Mouse (Mus musculus) kidney, adult 11 months (tissue): ENCODE results near the gene Ripply1.

Source experiments
- DNase-seq: peaks from one replicate; pipeline ENCODE4 v3.0.0; 2022

Gene Ripply1

DNA sequence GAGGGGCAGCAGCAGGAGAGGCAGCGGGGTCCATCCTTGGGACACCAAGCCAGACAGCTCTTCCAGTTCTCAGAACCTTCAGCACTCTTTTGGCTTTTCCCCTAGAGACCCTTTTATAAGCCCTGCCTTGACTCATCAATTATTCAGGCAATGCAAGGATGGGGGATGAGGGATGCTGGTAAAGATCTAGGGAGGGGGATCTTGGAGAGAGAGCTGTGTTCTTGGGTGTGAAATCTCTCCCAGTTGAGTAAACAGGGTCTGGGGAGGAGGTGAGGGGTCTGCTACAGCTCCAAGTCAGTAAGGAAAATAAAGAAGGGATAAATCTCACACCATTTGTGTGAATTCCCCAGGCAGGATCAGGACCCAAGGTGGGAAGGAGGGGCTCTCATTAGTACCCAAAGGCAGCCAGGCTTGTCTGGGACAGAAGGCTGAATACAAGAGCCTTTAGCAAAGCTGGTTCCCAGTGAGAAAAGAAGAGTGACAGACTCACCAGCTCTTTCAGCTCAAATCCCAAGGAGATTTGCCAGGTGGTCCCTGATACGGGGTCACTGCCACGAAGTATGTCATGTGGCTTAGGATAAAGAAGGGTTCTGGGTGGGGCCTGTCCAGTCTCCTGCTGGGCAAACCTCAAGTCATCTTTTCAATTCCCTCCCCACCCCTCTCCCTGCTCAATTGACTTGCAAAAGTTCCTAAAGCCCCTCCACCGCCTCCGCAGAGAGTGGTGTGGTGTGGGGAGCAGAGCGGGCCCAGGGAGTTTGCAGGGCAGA lies at the start of gene Ripply1:
Gene Ripply1, minus strand, starts transcription at position 76 of the 767 bp plus-strand sequence.
- DNase-seq: no peak

DNA sequence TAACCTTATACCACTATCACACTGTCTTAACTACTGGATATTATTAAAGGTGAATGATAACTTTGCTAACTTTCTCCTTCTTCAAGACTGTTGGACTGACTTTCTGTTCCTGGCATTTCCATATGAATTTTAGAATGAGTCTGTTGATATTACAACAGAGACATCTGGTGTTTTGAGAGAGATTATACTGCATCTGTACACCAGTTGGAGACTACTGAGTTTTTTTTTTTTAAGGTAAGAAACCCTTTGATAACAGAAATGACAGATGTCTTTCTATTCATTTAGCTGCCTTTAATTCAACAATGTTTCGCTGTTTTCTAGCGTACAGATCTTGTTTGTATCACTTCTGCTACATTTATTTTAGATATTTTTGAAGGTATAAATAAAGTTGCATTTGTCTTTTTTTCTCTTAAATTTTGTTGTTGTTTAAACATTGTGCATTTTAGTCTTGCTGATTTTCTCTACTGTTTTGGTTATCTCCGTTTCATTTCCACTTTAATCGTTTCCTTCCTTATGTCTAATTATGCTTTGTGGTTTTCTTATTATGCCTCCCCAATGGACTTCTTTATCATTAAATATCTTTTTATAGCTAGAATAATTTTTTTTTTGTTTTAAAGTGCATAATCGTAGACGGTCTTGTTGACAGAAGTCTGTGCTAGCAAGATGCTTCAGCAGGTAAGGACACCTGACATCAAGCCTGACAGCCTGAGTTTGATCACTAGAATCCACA lies 46.4 kb upstream of the Ripply1 start:
- DNase-seq: no peak

DNA sequence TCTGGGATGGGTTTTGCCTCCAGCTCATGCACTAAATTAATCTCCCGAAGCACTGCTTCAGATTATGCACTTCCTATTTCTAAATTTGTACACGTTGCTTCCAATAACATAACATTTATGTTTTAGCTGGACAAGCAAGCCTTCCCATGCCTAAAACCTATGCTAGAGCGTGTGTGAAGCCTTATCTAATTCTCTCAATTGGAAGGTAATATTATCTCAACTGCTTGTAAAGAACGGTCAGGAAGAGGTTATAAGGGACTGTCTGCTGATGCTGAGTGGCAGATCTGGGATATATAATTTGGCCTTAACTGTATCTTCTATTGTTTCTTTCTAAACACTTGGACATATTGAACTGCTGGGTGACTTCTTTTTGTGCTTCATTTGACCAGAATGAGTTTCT lies 44.8 kb upstream of the Ripply1 start:
- no peak for DNase-seq

DNA sequence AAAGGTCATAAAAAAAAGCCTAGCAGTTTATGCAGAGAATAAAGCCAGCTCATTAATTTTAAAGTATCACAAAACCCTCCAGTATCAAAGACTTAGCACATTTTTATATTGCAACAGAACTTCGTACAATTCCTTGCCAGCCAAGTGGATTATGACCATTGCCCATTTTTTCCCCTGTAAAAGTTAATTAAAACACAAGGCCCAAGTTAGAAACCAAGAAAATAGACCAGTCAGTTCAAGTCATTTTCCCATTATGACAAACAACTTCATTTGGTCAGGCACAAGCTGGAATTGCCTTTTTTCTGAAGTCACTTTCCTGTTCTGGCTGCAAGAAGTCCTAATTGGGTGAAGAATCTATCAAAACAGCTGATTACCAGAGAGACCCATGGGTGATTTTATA lies 43.2 kb upstream of the Ripply1 start:
- DNase-seq: no peak

DNA sequence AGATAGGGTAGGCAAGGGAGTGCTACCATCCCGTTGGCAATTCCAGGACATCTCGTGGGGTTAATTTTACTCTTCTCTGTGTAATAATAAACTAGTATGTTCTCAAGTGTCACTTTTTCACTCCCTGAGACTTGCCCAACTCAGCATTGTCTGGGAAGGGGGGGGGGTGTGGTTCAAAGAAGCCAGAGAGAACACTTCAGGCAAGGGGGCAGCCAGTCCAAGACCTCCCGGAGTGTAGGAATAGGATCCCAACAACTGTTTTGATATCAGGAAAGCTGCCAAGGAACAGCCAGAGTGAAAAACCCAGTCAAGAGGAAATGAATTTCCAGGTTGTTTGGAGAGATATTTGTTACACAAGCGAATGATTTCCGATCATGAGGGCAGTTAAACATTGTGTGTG lies 33.0 kb upstream of the Ripply1 start:
- DNase-seq: peak; percentile 75

DNA sequence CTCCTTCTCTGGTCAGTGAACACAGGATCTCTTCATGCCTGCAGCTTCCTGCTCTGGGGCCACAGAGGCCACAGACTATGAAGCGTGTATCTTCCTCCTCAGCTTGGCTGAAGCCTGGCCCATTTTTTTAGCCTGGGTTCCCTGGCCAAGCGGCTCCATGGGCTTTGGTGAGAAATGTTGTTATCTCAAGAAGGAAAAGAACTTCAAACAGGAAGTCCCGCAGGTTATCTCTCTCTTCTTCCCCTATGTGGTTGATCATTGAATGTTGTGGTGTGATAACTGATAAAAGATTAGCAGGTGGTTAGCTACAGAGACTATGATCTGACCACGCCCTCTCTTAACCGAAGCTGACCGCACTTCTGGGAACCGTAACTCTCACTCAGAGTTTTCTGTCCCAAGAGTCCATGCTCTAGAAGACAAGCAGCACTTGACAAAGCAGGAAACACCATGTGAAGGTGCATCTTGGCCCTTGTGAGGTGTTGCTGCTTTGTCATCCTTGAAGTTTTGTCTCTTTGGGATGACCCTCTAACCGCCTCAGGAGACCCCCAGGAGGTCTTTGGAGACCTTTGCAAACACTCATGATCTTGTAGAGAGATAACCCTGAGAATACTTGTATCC lies 32.0 kb upstream of the Ripply1 start:
- no peak for DNase-seq

- DNase-seq: no peak
Measured at GRCm38 (mm10) chrX:139813299-139814002, 31.3 kb upstream of the Ripply1 start.

DNA sequence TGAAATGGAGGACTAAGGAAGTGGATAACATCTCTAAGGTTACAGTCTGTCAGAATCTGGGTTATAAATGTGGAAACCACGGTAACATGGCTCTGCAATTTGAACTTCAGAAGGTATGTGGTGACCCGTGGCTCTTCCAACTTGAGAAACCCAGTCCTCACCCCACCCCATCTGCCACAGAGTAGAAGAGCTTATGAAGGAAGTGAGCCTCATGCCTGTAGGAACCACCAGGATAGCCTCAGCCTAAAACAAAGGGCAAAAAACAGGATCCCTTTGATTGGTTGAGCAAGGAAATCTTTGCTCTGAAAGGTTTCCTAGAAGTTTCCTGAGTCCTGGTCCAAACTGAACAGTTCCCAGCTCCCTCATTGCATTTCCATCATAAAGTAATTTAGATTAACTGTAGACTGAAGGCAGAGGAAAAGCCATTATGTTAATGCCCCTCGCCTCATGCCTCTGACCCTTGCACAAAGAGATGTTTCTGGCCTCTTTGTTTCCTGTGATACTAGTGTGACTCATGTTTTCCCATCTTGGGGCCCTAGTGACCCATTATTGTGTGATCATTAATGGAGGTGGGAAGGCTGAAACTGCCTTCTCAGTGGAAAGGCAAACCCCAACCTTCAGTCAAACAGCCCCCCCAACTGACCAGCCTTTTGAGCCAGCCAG lies 30.6 kb upstream of the Ripply1 start:
- no peak for DNase-seq

DNA sequence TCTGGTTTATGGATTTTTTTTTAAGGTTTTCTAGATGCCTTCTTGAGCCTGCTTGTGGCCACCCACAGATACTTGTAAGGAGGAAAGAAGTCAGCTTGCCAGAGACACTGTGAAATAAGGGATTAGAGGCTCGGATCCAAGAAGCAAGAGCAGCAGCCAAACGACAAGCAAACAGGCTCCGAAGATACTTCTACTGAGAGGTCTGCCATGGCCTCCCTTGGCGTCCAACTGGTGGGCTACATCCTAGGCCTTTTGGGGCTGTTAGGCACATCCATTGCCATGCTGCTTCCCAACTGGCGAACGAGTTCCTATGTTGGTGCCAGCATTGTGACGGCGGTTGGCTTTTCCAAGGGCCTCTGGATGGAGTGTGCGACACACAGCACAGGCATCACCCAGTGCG lies 26.3 kb upstream of the Ripply1 start:
- no peak for DNase-seq

GRCm38 (mm10) chrX:139808085-139808484 lies 25.9 kb upstream of the Ripply1 start:
- DNase-seq: peak; percentile 86

DNA sequence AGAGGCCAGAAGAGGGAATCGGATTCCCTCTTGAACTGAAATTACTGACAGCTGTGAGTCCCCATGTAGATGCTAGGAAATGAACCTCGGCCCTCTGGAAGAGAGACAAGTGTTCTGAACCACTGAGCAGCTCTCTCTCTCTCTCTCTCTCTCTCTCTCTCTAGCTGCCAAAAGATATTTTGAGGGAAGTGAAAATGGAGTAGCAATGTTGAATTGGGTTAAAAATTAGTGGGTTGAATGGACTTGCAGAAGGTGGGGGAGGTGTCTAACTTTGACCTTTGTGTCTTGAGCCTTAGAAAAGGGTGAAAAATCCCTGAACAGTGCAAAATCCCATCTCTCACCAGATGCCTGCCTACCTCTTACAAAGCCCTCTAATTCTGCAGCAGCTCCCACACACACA lies 25.2 kb upstream of the Ripply1 start:
- peak; percentile 62 for DNase-seq

GRCm38 (mm10) chrX:139805918-139806317 lies 23.8 kb upstream of the Ripply1 start:
- peak; percentile 76 for DNase-seq

GRCm38 (mm10) chrX:139803028-139803427 lies 20.9 kb upstream of the Ripply1 start:
- DNase-seq: no peak

- no peak for DNase-seq
Measured at GRCm38 (mm10) chrX:139800406-139800878, 18.3 kb upstream of the Ripply1 start, which contains the start of gene Cldn2. Gene Cldn2, plus strand, starts transcription at chrX:139800828.

DNA sequence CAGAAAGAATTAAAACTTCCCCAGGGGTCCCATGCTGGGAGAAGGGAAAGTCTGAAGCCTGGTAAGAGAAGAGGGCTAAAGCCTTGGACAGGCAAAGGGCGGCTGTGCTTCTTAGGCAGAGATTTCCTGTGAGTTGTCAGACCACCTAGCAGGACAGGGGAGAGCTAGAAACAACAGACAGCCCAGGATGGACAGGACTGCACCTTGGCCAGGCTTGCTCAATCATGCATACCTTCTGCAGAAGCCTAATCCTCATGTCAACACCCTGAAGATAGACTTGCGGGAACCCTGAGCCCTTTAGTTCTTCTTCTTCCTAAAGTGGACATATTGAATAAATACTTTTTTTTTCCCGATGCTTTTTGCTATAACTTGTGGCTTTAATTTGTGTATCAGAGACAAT lies 17.8 kb upstream of the Ripply1 start:
- DNase-seq: no peak

DNA sequence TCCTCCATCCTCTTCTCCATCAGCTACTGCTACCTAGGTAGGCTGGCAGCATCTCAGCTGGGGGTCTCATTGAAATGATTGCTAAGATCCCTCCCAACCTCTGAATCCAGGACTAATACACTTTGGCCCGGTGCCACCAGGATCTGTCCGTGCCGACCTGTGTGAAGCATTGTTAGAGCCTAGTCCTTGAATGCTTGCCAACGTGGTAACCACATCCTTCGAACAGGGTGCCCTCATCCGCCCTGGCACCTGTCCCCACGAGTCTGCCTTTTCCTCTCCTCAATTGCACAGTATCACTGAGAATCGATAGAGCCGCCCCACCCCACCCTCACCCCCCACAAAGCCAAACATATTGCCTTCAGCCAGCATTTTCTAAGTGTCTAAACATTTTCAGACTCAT lies 15.7 kb upstream of the Ripply1 start:
- no peak for DNase-seq

DNA sequence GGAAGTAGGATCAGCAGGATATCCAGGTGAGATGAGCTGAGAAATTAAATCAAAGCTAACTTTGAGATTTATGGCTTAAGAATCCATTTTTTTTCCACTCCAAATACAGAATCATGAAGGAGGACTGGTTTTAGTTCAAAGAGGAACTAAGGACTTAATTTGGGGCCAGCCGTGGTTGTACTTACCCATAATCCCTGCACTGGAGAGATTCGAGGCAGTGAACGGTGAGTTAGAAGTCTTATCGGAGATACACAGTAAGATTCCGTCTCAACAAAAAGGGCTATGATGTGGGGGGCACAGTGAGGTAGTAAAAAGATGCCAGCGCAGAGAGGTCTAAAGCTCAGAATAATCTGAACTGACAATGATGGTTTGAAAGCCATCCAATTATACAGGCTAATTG lies 13.9 kb upstream of the Ripply1 start:
- DNase-seq: no peak

DNA sequence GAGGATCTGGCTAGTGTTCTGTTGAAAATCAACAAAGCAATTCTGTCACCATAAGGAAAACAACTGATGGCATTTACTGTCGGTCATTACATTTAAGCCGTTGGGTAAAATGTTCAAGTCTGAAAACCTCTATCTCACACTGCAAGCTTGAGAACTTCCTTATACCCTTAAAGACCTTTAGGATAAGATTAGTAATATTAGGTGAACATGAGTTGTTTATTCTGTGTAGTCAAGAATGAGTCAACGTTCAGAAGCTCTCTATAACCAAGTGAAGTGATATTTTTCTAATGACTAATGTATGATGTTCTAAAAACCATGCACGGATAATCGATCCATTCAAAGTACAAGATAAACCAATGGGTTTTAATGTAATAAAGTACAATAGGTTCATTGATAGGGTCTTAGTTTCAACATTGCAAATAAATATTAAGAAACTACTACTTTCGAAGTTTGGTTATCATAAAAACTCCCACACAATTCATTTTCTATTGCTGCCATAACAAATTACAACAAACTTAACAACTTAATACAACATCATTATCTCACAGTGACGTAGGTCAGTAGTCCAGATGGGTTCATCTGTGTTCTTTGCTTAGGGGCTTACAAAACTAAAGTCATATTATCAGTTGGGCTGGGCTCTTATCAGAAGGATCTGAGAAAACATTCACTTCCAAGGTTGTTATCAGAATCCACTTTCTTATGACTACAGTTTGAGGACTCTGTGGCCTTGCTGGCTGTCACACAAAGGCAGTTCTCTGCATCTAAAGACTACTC lies 12.1 kb upstream of the Ripply1 start:
- DNase-seq: no peak

DNA sequence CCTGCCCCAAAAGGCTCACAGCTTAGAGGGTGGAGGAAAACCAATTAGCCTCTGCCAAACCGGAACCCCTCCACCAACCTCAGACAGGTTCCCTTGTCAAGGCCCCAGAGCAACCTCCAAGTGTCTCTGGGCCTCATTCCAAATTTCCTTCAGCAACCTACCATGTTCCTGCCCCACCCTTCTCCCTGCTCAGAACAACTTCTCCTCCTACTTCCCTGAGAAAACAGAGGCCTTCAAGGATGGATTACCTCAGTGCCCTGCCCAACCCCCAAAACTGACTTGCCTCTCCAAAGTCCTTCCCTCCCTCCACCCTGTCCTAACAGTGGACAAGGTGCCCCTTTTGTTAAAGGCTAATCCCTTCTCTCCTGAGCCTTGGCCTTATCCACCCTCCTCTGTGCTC lies 3.6 kb upstream of the Ripply1 start:
- peak; percentile 75 for DNase-seq

- peak; percentile 51 for DNase-seq
Measured at GRCm38 (mm10) chrX:139783045-139783422, 881 bp upstream of the Ripply1 start.

DNA sequence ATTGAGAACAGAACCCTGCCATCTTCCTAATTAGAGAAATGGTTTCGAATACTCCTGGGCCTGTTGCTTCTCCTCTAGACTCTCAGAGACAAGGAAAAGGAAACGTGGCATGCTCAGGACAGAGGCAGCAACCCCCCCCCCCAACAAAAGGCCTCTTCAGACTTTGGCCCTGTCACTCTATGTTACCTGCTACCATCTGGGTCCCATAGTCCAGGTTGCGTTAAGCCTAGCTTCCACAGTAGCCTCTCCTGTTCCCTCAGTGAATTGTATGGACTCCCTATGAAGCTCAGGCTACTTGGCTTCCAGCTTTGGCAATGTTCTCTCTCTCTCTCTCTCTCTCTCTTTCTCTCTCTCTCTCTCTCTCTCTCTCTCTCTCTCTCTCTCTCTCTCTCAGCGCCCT lies 590 bp downstream of the Ripply1 start:
- no peak for DNase-seq

GRCm38 (mm10) chrX:139780988-139781387 lies 1.2 kb downstream of the Ripply1 start:
- DNase-seq: no peak
